Mouse (Mus musculus) left cerebral cortex, postnatal 10 days (tissue): ENCODE measurements around the gene Vrk1. TPM values are rescaled to one million over a fixed set of nuclear protein-coding genes. Genes with fewer than 3 reads are reported as not detected.

Source experiments
- DNase-seq, 2 experiments: peaks; one replicate each; pipeline ENCODE4 v3.0.0; 2021 to 2022; ENCODE audit warnings: low spot score in 2 of 2, mixed read lengths in 1 of 2; ENCODE audit errors: extremely low spot score in 1 of 2
- intact Hi-C: fragments of 180-260 bp; cut with DNase I; formaldehyde crosslinking; loops from one replicate; pipeline ENCODE4 v1.15.1; 2025
- total RNA-seq, 2 experiments: library from RNA; stranded (reverse); gene quantifications; 2 replicates each; pipeline ENCODE4 v1.2.3; 2021

The Vrk1 gene
- total RNA-seq, result 10 to 100 TPM; 17.3 to 20.8 TPM

DNA sequence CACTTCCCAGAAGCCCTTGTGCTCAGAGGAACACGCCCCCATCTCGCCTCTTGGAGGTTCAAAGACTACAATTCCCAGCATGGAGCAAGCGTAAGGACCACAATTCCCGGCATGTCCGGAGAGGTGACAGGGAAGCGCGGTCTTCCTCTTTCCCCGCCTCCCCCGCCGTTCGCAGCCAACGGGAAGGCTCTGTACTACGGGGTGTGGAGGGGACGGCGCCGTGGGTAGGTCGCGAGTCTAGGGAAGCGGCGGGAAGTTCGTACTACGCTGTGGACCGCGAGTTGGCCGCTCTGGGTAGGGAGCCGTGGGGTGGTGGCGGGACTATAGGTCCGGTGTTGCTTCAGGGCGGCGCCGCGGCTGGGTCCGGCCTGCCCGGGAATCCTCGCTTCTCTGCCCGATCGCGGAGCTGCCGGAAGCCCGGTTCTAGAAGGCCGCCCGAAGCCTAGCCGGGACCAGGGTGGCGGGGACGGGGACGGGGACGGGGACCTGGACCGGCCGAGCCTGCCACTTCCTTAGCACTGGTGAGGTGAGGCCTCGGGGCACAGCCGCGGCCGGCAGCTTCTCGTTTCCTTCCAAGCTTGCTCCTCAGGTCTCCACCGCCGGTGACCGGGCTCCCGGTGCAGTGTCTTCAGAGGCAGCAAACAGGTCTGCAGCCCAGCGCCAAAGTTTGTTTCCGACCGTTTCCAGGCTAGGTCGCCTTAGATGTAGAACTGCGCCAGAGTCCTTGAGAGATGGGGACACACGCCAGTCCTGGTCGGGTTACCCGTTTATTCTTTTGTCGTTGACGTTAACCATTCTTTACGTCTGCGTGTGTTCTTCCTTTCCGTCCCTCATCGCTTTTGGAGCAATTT is at the start of gene Vrk1:
Gene Vrk1, plus strand, starts transcription at position 164 of the 851 bp plus-strand sequence.
- intact Hi-C loops, result no loop called here
- peak; percentile 98 for DNase-seq

DNA sequence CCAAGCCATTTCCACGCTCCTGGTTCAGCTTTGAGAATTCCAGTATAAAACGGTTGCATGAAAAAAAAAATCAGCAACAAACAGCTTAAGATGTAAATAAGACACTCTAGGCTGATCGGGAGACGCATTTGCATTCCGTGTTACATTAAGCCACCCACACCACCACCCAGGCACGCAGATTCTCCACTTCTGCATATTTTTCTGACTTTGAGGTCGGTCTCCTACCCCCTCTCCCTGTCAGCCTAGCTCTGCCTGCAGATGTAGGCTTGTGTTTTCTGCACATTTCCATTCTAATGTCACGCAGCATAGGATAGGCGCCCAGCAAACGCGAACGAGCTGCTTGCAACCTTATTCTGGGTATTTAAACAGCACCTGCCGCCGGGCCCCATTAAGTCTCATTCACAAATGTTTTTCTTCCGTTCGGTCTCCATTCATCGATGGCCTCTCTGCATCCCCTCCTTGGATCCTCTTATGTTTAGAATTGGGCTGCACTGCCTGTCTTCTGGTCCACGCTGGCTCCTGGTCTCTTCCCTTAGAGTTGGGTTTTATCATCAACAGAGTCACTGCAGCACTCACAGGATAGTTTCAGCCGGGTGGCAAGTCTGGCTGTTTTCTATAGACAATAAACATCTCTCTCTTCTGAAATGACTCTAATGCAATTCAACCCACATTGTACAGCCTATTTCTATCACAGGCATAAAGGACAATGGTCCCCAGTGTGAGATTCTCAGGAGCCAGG is 49.3 kb upstream of the Vrk1 start:
- intact Hi-C loops, result loop anchor here (5.0 kb wide), 2 partner anchors 97 to 103 kb away; no protein-coding TSS in a partner anchor
- peak in 1 of 2 experiments; percentile 46 for DNase-seq

DNA sequence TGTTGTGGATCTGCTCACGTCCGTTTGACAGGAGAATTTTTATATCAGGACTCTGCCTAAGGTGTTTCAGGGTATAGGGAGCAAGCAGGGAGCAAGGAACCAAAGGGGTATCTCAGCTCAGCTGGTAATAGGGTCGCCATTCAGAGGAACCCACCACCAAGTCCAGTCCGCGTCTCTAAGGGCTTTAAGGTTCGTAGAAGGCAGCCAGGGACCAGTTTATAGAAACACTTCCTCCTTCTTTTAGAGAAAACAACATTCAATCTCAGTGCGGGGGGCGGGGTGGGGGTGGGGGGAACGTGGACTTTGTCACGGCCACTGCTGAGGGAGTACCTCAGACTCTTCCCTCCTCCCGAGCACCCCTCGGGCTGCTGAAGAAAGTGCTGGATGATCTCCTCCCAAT is 48.4 kb upstream of the Vrk1 start:
- intact Hi-C loops, result loop anchor here (1.0 to 5.0 kb wide), 3 partner anchors 96 to 121 kb away; no protein-coding TSS in a partner anchor
- no peak for DNase-seq

- intact Hi-C loops, result loop anchor here (1.0 to 5.0 kb wide), 3 partner anchors 95 to 122 kb away; no protein-coding TSS in a partner anchor
- peak; percentile 87 to 89 for DNase-seq
These were observed 47.7 kb upstream of the Vrk1 start for GRCm38 (mm10) chr12:105962103-105963011.

DNA sequence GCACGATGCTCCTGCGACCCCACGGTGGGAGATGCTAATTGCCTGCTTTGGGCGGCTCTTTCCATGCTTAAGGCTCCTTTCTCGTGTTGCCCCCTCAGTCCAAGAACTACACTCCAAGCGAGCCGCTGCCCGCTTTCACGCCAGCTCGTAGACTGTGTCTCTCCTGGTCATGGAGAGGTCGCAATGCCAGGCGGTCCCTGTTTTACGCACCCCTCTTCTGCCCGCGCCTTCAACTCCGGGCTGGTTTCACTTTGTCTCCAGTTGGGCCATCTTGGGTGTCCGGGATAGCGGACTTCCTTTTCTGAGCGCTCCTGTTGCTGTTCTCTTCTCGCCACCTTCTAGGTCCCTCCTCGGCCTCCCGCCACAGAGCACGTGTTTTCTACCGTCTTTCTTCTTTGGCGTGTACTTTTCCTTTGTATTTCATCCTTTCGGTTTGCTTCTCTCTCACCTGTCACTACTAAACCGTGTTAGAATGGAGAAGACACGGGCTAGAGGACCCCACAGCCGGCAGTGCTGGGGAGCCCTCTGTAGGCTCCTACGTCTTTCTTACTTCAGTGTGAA is 46.9 kb upstream of the Vrk1 start:
- no peak for DNase-seq
- intact Hi-C loops, result loop anchor here (5.0 kb wide), 2 partner anchors 94 to 106 kb away; no protein-coding TSS in a partner anchor

- no peak for DNase-seq
- intact Hi-C loops, result no loop called here
These were observed 43.0 kb upstream of the Vrk1 start for GRCm38 (mm10) chr12:105966887-105967637.

DNA sequence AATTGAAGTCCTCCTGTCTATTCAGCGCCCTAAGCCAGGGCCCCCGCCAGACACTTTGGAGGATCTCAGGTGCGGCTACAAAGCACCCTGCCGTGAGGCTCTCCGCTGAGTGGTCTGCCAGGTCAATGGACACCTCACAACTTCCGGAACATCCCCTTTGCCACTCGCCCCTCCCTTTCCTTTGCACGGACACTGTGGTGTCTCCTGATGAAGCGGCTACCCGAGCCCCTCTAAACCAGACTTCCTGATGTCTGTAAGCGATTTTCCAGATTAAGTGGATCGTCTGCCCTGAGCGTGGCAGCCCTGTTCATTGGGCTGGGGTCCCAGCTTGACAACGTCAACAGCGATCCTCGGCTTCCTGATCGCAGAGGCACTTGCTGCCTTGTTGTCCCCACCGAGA is 42.2 kb upstream of the Vrk1 start:
- intact Hi-C loops, result no loop called here
- no peak for DNase-seq

DNA sequence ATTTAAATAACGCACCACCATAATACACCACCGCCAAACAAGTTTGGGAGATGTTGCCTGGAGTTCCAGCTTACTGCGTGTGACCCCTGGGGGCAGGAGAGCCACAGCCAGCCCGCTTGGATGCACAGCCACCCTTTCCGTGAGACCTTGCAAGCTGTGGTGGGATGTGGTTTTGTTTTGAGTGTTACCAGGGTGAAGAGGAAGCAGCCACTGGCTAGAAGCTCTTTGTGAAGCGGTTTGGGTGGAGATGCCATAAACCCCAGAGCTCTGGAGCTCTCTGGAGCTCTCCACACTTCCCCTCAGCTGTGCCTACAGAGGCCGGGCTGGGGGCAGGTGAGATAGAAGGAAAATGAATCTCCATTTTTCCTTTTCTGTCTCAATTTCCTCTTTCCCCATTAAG is 38.8 kb upstream of the Vrk1 start:
- no peak for DNase-seq
- intact Hi-C loops, result no loop called here

- intact Hi-C loops, result no loop called here
These were observed 37.4 kb upstream of the Vrk1 start for GRCm38 (mm10) chr12:105972673-105973072.

GRCm38 (mm10) chr12:105973691-105974090 is 36.3 kb upstream of the Vrk1 start:
- DNase-seq, result no peak
- intact Hi-C loops, result no loop called here

More at GRCm38 (mm10) chr12:105972673-105973072, 37.4 kb upstream of the Vrk1 start:
- DNase-seq, result no peak

- intact Hi-C loops, result no loop called here
- no peak for DNase-seq
These were observed 35.9 kb upstream of the Vrk1 start for GRCm38 (mm10) chr12:105974107-105974506.

- intact Hi-C loops, result no loop called here
- DNase-seq, result no peak
These were observed 28.7 kb upstream of the Vrk1 start for GRCm38 (mm10) chr12:105981121-105981973.

- intact Hi-C loops, result no loop called here
- no peak for DNase-seq
These were observed 28.1 kb upstream of the Vrk1 start for GRCm38 (mm10) chr12:105981974-105982305.

DNA sequence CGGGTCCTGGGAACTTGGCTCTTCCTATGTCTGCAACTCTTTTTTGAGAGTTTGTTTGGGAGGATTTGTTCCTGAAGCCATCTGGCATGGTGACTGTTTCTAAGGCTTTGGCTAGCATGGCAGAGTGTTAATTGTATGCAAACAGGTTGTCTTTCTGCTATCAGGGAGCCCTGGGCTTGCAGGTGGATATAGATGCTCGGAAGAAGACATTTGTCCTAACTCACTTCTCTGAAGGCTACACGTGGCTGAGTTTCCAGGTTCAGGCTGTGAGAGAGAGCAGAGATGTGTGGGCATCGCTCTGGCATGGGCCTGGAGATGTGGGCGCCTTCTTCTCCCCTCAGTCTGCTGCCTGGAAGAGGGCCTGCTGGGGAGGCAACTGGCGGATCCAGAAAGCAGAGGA is 27.4 kb upstream of the Vrk1 start:
- intact Hi-C loops, result no loop called here
- DNase-seq, result peak in 1 of 2 experiments; percentile 37

DNA sequence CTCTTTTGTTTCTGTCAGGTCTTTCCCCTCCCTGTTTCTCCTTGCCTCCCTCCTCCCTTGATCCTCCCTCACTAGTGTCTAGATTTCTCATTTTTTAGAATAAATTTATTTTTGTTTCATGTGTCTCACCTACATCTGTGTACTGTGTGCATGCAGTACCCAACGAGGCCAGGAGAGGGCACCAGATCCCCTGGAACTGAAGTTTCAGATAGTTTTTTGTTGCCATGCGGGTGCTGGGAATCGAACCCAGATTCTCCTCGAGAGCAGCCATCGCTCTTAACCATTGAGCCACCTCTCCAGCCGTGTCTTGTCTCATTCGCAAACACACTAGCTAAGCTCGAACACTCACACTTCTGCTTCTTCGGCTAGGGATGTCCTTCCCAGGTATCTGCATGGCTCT is 26.5 kb upstream of the Vrk1 start:
- no peak for DNase-seq
- intact Hi-C loops, result no loop called here

DNA sequence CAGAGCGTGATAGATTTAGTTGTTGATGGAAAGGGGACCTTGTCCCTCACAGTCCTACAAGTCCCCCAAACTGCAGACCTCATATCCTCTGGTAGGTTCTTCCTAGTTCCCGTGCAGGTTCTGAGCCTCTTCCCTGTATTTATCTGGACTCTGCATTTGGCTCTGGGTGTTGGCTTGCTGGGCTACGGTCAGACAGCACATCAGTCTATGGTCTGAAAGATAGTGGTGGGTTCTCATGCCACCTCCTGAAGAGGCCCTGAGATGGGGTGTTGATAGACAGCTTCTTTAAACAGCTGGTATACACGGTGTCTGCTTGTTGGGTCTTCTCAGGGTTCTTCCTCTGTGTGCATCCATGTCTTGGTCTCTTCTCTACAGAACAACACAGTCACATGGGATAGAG is 21.6 kb upstream of the Vrk1 start:
- intact Hi-C loops, result no loop called here
- DNase-seq, result no peak

DNA sequence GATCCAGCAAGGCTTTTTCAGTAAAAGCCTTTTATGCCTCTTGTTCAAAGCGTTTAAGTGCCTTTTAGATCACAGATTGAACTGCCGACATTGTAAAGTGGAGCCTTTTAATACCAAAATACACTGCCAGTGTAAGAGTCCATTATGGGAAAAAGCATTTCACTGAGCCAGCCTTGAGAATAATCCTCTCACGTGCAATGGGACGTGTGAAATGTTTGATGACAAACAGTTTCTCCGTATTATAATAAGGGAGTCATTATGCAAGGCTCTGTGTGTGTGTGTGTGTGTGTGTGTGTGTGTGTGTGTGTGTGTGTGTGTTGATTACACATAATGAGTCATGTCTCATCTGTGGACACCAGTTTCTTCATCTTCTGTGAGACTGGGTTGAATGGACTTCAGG is 17.3 kb upstream of the Vrk1 start:
- intact Hi-C loops, result no loop called here
- no peak for DNase-seq
